Mouse (Mus musculus) embryonic facial prominence, embryonic 12.5 days (tissue): Measurements from ENCODE around the gene 1700022I11Rik. TPM values are rescaled to one million over a fixed set of nuclear protein-coding genes. Genes with fewer than 3 reads are reported as not detected.

Experiments
- ATAC-seq: fragments of 200-750 bp; cut with Nextera tagmentation; 2 replicates; pipeline ENCODE4 v1.8.0; 2017; ENCODE audit not compliant: insufficient number of reproducible peaks, insufficient read depth, low FRiP score, low TSS enrichment
- H3K27ac ChIP-seq: fragments of 300-500 bp; sonication (generic); 2 replicates; pipeline ENCODE4 v1.5.1; 2016; ENCODE audit warnings: mild to moderate bottlenecking
- H3K27me3 ChIP-seq: fragments of 300-500 bp; sonication (generic); 2 replicates; pipeline ENCODE4 v1.6.1; 2016; ENCODE audit warnings: mild to moderate bottlenecking, moderate library complexity
- H3K36me3 ChIP-seq: fragments of 300-500 bp; sonication (generic); 2 replicates; pipeline ENCODE4 v1.6.1; 2016; ENCODE audit warnings: mild to moderate bottlenecking
- H3K4me1 ChIP-seq: fragments of 300-500 bp; sonication (generic); 2 replicates; pipeline ENCODE4 v1.6.1; 2016
- H3K4me2 ChIP-seq: fragments of 300-500 bp; sonication (generic); replicated peaks from 2 replicates; pipeline ENCODE4 v1.6.1; 2016; ENCODE audit warnings: mild to moderate bottlenecking, moderate library complexity
- H3K4me3 ChIP-seq: fragments of 300-500 bp; sonication (generic); 2 replicates; pipeline ENCODE4 v1.5.1; 2016; ENCODE audit warnings: mild to moderate bottlenecking
- H3K9ac ChIP-seq: fragments of 300-500 bp; sonication (generic); 2 replicates; pipeline ENCODE4 v1.6.1; 2016; ENCODE audit warnings: mild to moderate bottlenecking, moderate library complexity
- H3K9me3 ChIP-seq: fragments of 300-500 bp; sonication (generic); 2 replicates; pipeline ENCODE4 v1.6.1; 2016; ENCODE audit warnings: mild to moderate bottlenecking, moderate library complexity
- whole genome bisulfite sequencing: fragments of 180-500 bp; shearing (Covaris S2); methylation state at CpG from one replicate; pipeline ENCODE4 v1.1.7; 2016; 5-methylcytosine and 5-hydroxymethylcytosine counted together
- polyA plus RNA-seq: library from polyadenylated mRNA; unstranded; fragments of >200 nt; fragmentation: Nextera tagmentation; extraction: Ambion mirVana; gene quantifications from 2 replicates; pipeline ENCODE4 v1.2.1, GENCODE M21; 2016

The 1700022I11Rik gene
- 0.56 and 0.70 TPM in 2 replicates for polyA plus RNA-seq

DNA sequence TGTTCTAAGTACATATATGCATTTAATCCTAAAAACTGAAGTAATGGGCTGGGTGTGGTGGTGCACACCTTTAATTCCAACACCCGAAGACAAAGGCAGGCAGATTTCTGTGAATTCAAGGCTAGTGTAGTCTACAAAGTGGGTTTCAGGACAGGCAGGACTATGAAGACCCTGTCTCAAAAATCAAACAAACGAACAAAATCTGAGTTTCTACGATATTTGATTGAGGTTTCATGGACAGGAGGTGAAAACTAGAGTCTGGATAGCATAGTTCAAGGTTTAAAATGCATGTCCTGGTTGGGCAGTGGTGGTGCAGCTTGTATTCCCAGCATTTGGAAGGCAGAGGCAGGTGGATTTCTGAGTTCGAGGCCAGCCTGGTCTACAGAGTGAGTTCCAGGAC is at the start of gene 1700022I11Rik:
Gene 1700022I11Rik, plus strand, starts transcription at position 301 of the 400 bp plus-strand sequence.
- H3K27me3 ChIP-seq = no peaks in the 10 kb centered on the region
- no peak within 1 kb of the TSS for H3K4me2 ChIP-seq
- no peak for ATAC-seq
- H3K9me3 ChIP-seq = no peaks in the 10 kb centered on the region
- 82% methylated on average over 4 of the region's 4 CpGs for WGBS
- H3K36me3 ChIP-seq = no peaks in the 10 kb centered on the region
- no peaks in the 10 kb centered on the region for H3K4me1 ChIP-seq
- H3K27ac ChIP-seq = no peak within 1 kb of the TSS
- H3K9ac ChIP-seq = no peak within 1 kb of the TSS
- H3K4me3 ChIP-seq = no peak within 1 kb of the TSS

DNA sequence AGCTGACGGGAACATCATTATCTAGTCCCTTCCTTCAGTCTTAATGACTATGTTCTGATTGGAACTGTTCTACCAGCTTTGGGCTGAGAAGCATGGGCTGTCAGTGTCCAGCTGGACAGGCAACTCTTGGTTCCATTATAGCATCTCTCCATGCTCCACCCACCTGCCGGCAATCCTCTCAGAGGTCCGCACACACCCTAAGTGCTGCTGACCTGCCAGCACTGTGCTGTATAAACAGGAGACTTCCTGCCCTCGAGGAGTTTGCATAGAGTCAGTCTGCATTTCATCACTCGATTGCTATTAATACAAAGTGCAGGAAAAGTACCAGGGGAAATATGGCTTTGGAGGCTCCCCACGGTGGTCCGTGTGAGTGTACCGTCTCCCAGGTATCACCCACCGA is 48.7 kb upstream of the 1700022I11Rik start:
- no peak overlapping the region for H3K27ac ChIP-seq
- no peaks in the 10 kb centered on the region for H3K36me3 ChIP-seq
- WGBS = 71% methylated on average over 9 of the region's 9 CpGs
- no peak overlapping the region for H3K4me3 ChIP-seq
- H3K27me3 ChIP-seq = peaks cover 38% of the 10 kb centered on the region
- no peak for ATAC-seq
- H3K4me1 ChIP-seq = no peaks in the 10 kb centered on the region
- no peak overlapping the region for H3K4me2 ChIP-seq
- no peak overlapping the region for H3K9ac ChIP-seq
- H3K9me3 ChIP-seq = no peaks in the 10 kb centered on the region; the same call in 1 of the 2 replicates

GRCm38 (mm10) chr4:42921536-42921935 is 47.9 kb upstream of the 1700022I11Rik start:
- Histone ChIP-seq H3K27ac (no peak overlapping the region), H3K27me3 (peaks cover 30% of the 10 kb centered on the region), H3K36me3 (no peaks in the 10 kb centered on the region), H3K9me3 (no peaks in the 10 kb centered on the region; the same call in 1 of the 2 replicates), H3K4me3 (no peak overlapping the region), H3K9ac (no peak overlapping the region), H3K4me1 (no peaks in the 10 kb centered on the region), H3K4me2 (no peak overlapping the region)
- no peak for ATAC-seq
- 90% methylated on average over 2 of the region's 2 CpGs for WGBS

GRCm38 (mm10) chr4:42922056-42922455 is 47.3 kb upstream of the 1700022I11Rik start:
- H3K27me3 ChIP-seq = peaks cover 26% of the 10 kb centered on the region
- no peak overlapping the region for H3K4me2 ChIP-seq
- no peaks in the 10 kb centered on the region for H3K4me1 ChIP-seq
- no peak for ATAC-seq
- no peaks in the 10 kb centered on the region; the same call in 1 of the 2 replicates for H3K9me3 ChIP-seq
- H3K4me3 ChIP-seq = no peak overlapping the region
- 72% methylated on average over 6 of the region's 6 CpGs for WGBS
- H3K9ac ChIP-seq = no peak overlapping the region
- H3K27ac ChIP-seq = no peak overlapping the region
- H3K36me3 ChIP-seq = no peaks in the 10 kb centered on the region

DNA sequence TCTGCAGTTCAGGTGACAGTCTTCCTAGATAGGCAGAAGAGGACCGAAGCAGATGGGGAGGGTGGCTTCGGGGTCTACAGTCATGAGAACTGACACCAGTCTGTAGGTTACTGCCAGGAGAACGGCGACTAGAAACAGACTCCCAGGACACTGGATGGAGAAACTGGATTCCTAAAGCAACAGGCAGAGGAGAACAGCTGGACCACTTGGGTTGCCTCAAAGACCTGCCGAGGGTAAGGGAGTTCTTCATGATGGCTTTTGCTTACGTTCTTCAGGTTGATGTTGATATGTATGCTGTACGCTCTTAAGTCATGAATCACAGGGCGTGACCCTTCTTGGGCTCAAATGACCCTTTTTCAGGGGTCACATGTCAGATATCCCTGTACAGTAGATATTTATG is 46.9 kb upstream of the 1700022I11Rik start:
- no peak overlapping the region for H3K27ac ChIP-seq
- WGBS = 83% methylated on average over 8 of the region's 8 CpGs
- H3K4me3 ChIP-seq = no peak overlapping the region
- no peaks in the 10 kb centered on the region for H3K4me1 ChIP-seq
- H3K36me3 ChIP-seq = no peaks in the 10 kb centered on the region
- peaks cover 22% of the 10 kb centered on the region for H3K27me3 ChIP-seq
- no peak overlapping the region for H3K9ac ChIP-seq
- ATAC-seq = no peak
- H3K4me2 ChIP-seq = no peak overlapping the region
- no peaks in the 10 kb centered on the region; the same call in 1 of the 2 replicates for H3K9me3 ChIP-seq

GRCm38 (mm10) chr4:42924095-42924710 is 45.2 kb upstream of the 1700022I11Rik start:
- Histone ChIP-seq H3K36me3 (no peaks in the 10 kb centered on the region), H3K9me3 (no peaks in the 10 kb centered on the region), H3K4me1 (no peaks in the 10 kb centered on the region), H3K4me3 (no peak overlapping the region), H3K27ac (no peak overlapping the region), H3K27me3 (peaks cover 6% of the 10 kb centered on the region; the same call in 1 of the 2 replicates), H3K4me2 (no peak overlapping the region), H3K9ac (no peak overlapping the region)
- ATAC-seq = no peak
- 72% methylated on average over 13 of the region's 13 CpGs for WGBS

GRCm38 (mm10) chr4:42928209-42928608 is 41.2 kb upstream of the 1700022I11Rik start:
- no peak overlapping the region for H3K9ac ChIP-seq
- ATAC-seq = no peak
- no peaks in the 10 kb centered on the region for H3K9me3 ChIP-seq
- no peak overlapping the region for H3K27ac ChIP-seq
- H3K4me2 ChIP-seq = no peak overlapping the region
- no peaks in the 10 kb centered on the region for H3K36me3 ChIP-seq
- 81% methylated on average over 5 of the region's 5 CpGs for WGBS
- peaks cover 6% of the 10 kb centered on the region; the same call in 1 of the 2 replicates for H3K27me3 ChIP-seq
- no peaks in the 10 kb centered on the region for H3K4me1 ChIP-seq
- H3K4me3 ChIP-seq = no peak overlapping the region

DNA sequence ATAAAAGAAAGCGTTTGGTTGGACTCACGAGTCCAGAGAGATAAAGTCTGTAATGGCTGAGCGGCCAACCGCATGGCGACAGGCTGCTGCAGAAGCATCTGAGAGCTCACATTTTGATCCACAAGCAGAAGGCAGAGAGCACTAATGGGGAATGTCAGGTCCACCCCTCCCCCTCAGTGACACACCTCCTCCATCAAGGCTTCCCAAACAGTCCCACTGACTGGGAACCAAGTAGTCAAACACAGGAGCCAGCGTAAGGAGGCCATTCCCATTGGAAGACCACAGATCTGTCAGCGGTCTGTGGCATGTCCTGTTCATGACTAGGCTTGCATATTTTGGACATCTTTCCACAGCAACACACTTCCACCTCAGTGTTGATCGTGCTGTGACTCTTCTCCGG is 40.5 kb upstream of the 1700022I11Rik start:
- no peak overlapping the region for H3K4me2 ChIP-seq
- H3K27ac ChIP-seq = no peak overlapping the region
- peaks cover 7% of the 10 kb centered on the region; the same call in 1 of the 2 replicates for H3K4me1 ChIP-seq
- H3K27me3 ChIP-seq = peaks cover 7% of the 10 kb centered on the region
- no peaks in the 10 kb centered on the region for H3K36me3 ChIP-seq
- no peak overlapping the region for H3K9ac ChIP-seq
- ATAC-seq = no peak
- no peaks in the 10 kb centered on the region for H3K9me3 ChIP-seq
- H3K4me3 ChIP-seq = no peak overlapping the region
- 93% methylated on average over 9 of the region's 9 CpGs for WGBS

- no peak for ATAC-seq
- no peak overlapping the region for H3K27ac ChIP-seq
- H3K4me2 ChIP-seq = no peak overlapping the region
- peaks cover 27% of the 10 kb centered on the region for H3K27me3 ChIP-seq
- no peak overlapping the region for H3K4me3 ChIP-seq
- H3K36me3 ChIP-seq = no peaks in the 10 kb centered on the region
- H3K9ac ChIP-seq = no peak overlapping the region
- no peaks in the 10 kb centered on the region for H3K9me3 ChIP-seq
- WGBS = 69% methylated on average over 8 of the region's 8 CpGs
- H3K4me1 ChIP-seq = peaks cover 7% of the 10 kb centered on the region; the same call in 1 of the 2 replicates
Observed at GRCm38 (mm10) chr4:42932229-42932969, 37.0 kb upstream of the 1700022I11Rik start.

GRCm38 (mm10) chr4:42933630-42934029 is 35.8 kb upstream of the 1700022I11Rik start:
- Histone ChIP-seq H3K4me1 (peaks cover 7% of the 10 kb centered on the region; the same call in 1 of the 2 replicates), H3K9ac (no peak overlapping the region), H3K9me3 (no peaks in the 10 kb centered on the region), H3K36me3 (no peaks in the 10 kb centered on the region), H3K4me3 (peak overlapping the region; percentile 0; the same call in 1 of the 2 replicates), H3K4me2 (peak overlapping the region; percentile 33), H3K27ac (no peak overlapping the region), H3K27me3 (peaks cover 39% of the 10 kb centered on the region)
- WGBS = 4% methylated on average over 22 of the region's 22 CpGs
- no peak for ATAC-seq

- Histone ChIP-seq H3K27ac (no peak overlapping the region), H3K9ac (no peak overlapping the region), H3K4me1 (peaks cover under 1% of the 10 kb centered on the region; the same call in 1 of the 2 replicates), H3K36me3 (no peaks in the 10 kb centered on the region), H3K4me2 (no peak overlapping the region), H3K9me3 (no peaks in the 10 kb centered on the region), H3K4me3 (no peak overlapping the region), H3K27me3 (peaks cover 16% of the 10 kb centered on the region)
- 80% methylated on average over 7 of the region's 7 CpGs for WGBS
- ATAC-seq = no peak
Observed at GRCm38 (mm10) chr4:42941396-42941795, 28.0 kb upstream of the 1700022I11Rik start.

- Histone ChIP-seq H3K36me3 (no peaks in the 10 kb centered on the region), H3K4me2 (no peak overlapping the region), H3K4me3 (no peak overlapping the region), H3K9ac (no peak overlapping the region), H3K27me3 (peaks cover 15% of the 10 kb centered on the region), H3K27ac (no peak overlapping the region), H3K4me1 (peaks cover 7% of the 10 kb centered on the region; the same call in 1 of the 2 replicates), H3K9me3 (no peaks in the 10 kb centered on the region)
- 79% methylated on average over 5 of the region's 5 CpGs for WGBS
- ATAC-seq = no peak
Observed at GRCm38 (mm10) chr4:42943341-42943740, 26.1 kb upstream of the 1700022I11Rik start.
